Mouse (Mus musculus): Measurements from ENCODE around the gene Il15ra. TPM values are rescaled to one million over a fixed set of nuclear protein-coding genes. Genes with fewer than 3 reads are reported as not detected.

Gene Il15ra
- polyA plus RNA-seq, 1 experiment from 2014 or later, result 0.84 TPM

DNA sequence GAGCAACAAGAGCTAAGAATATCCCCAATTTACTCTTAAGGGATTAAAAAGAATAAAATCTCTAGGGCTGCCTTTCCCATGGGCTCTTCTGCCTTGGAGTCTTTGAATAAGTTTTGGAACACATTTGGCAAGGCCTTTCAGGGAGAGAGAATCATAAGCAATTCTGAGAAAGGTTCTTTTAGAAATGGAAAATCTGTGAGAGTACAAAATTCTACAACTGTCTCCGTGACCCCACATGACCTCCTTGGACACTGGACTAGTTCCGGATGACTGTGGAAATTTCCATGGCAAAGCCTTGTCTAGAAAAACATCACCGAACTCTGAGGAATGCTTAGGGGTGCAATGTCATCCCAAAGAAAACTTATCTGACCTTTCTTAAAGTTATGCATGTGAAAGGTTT is 39.8 kb upstream of the Il15ra start:
- WGBS, result 94% methylated on average over 3 of the region's 3 CpGs
- Histone ChIP-seq H3K9ac (ENCODE audit: low read length) (no peak overlapping the region), H3K4me2 (ENCODE audit: low read depth, severe bottlenecking) (no peak overlapping the region), H3K4me3 (ENCODE audit: low read depth, low read length) (no peak overlapping the region), H3K9me3 (ENCODE audit: control insufficient read depth, low read length) (no peaks in the 10 kb centered on the region), H3K4me1 (ENCODE audit: control insufficient read depth, insufficient read depth, low read length) (no peaks in the 10 kb centered on the region), H3K27ac (replicated peaks; ENCODE audit: low read depth, low read length) (no peak overlapping the region), H3K27me3 (ENCODE audit: control insufficient read depth, insufficient read depth, low read length) (no peaks in the 10 kb centered on the region), H3K36me3 (ENCODE audit: control insufficient read depth, insufficient read depth, low read length) (no peaks in the 10 kb centered on the region)
- no peak for DNase-seq (ENCODE audit: low spot score)
- ATAC-seq (ENCODE audit: insufficient number of reproducible peaks, low FRiP score, low TSS enrichment, low read depth), result no peak

DNA sequence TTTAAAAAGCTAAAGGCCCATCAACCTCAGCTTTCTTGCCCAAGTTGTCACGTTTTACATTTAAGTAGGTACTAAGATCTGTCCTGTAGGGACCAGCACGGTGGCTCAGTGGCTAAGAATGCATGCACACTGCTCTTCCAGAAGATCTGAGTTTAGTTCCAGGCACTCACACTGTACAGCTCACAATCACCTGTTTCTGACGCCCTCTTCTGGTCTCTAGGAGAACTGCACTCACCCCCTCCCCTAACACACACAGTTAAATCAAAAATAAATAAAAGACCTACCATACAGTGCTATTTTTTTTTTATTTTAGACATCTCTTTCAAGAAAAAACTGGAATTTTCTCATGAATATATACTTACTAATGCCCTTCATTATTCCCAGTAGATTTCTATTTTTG is 32.9 kb upstream of the Il15ra start:
- no peak for ATAC-seq (ENCODE audit: insufficient number of reproducible peaks, low FRiP score, low TSS enrichment, low read depth)
- H3K36me3 ChIP-seq (ENCODE audit: control insufficient read depth, insufficient read depth, low read length), result no peaks in the 10 kb centered on the region
- no peak for DNase-seq (ENCODE audit: low spot score)
- no peaks in the 10 kb centered on the region for H3K27me3 ChIP-seq (ENCODE audit: control insufficient read depth, insufficient read depth, low read length)
- H3K27ac ChIP-seq (replicated peaks; ENCODE audit: low read depth, low read length), result no peak overlapping the region
- H3K4me3 ChIP-seq (ENCODE audit: low read depth, low read length), result no peak overlapping the region
- H3K9ac ChIP-seq (ENCODE audit: low read length), result no peak overlapping the region
- no peak overlapping the region for H3K4me2 ChIP-seq (ENCODE audit: low read depth, severe bottlenecking)
- 20% methylated on average over 3 of the region's 3 CpGs for WGBS
- no peaks in the 10 kb centered on the region for H3K9me3 ChIP-seq (ENCODE audit: control insufficient read depth, low read length)
- H3K4me1 ChIP-seq (ENCODE audit: control insufficient read depth, insufficient read depth, low read length), result no peaks in the 10 kb centered on the region

DNA sequence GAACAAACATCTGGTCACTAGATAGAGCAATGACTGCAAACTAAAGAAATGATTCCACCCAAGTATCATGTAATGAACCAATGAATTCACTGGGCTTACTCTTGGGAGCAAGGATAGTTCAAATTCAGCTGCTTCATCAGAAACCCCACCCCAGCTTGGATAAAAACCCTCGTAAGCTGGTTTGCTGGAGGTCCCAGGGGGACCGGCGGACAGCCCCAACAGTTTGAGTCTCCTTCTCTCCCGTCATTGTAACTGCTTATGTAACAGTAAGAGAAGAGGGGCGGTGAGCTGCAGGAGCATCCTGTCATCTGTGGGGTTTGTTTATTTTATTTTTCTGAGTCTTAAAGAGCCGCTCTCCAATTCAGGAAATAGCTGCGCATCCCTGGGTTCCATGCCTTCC is 25.5 kb upstream of the Il15ra start:
- Histone ChIP-seq H3K9me3 (ENCODE audit: control insufficient read depth, low read length) (no peaks in the 10 kb centered on the region), H3K36me3 (ENCODE audit: control insufficient read depth, insufficient read depth, low read length) (no peaks in the 10 kb centered on the region), H3K27ac (replicated peaks; ENCODE audit: low read depth, low read length) (no peak overlapping the region), H3K27me3 (ENCODE audit: control insufficient read depth, insufficient read depth, low read length) (no peaks in the 10 kb centered on the region), H3K4me3 (ENCODE audit: low read depth, low read length) (no peak overlapping the region), H3K9ac (ENCODE audit: low read length) (no peak overlapping the region), H3K4me1 (ENCODE audit: control insufficient read depth, insufficient read depth, low read length) (no peaks in the 10 kb centered on the region), H3K4me2 (ENCODE audit: low read depth, severe bottlenecking) (no peak overlapping the region)
- WGBS, result 83% methylated on average over 7 of the region's 7 CpGs
- DNase-seq (ENCODE audit: low spot score) (no peak), ATAC-seq (ENCODE audit: insufficient number of reproducible peaks, low FRiP score, low TSS enrichment, low read depth) (no peak)

DNA sequence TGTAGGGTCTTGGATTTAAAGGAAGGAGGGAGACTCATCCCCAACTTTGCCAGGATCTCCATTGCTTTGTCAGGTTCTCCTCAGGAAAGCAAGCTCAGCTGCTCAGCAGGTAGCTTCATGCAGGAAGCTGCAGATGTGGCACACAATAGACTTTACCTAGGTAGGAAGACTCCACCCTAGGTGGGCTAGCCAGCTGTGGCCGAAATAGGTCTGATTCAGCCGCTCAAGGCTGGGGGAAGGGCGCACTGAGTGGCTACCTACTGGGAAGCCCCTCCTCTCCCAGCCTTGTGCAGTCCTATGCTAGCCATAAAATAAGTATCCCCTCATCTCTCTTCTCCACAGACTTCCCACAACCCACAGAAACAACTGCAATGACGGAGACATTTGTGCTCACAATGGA is 22.4 kb upstream of the Il15ra start:
- H3K36me3 ChIP-seq (ENCODE audit: control insufficient read depth, insufficient read depth, low read length), result no peaks in the 10 kb centered on the region
- DNase-seq (ENCODE audit: low spot score) (no peak), ATAC-seq (ENCODE audit: insufficient number of reproducible peaks, low FRiP score, low TSS enrichment, low read depth) (no peak)
- no peak overlapping the region for H3K27ac ChIP-seq (replicated peaks; ENCODE audit: low read depth, low read length)
- 51% methylated on average over 4 of the region's 4 CpGs for WGBS
- no peaks in the 10 kb centered on the region for H3K27me3 ChIP-seq (ENCODE audit: control insufficient read depth, insufficient read depth, low read length)
- H3K9ac ChIP-seq (ENCODE audit: low read length), result no peak overlapping the region
- no peak overlapping the region for H3K4me2 ChIP-seq (ENCODE audit: low read depth, severe bottlenecking)
- no peaks in the 10 kb centered on the region for H3K9me3 ChIP-seq (ENCODE audit: control insufficient read depth, low read length)
- H3K4me3 ChIP-seq (ENCODE audit: low read depth, low read length), result no peak overlapping the region
- H3K4me1 ChIP-seq (ENCODE audit: control insufficient read depth, insufficient read depth, low read length), result no peaks in the 10 kb centered on the region

DNA sequence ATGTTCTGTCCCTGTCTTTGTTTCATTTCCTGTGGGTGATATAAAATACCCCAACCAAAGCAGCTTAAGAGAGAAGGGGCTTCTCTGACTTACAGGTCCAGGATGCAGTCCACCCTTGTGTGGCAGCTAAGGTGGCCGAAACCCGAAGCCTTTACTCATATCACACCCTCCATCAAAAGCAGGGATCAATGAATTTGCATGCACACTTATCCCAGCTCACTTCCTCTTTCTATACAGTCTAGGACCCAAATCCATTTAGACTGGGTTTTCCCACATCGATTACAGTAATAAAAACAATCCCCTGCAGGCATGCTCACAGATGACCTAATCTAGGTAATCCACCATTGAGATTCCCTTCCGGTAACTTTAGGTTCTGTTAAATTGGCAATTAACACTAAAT is 18.6 kb upstream of the Il15ra start:
- no peak overlapping the region for H3K4me2 ChIP-seq (ENCODE audit: low read depth, severe bottlenecking)
- H3K4me1 ChIP-seq (ENCODE audit: control insufficient read depth, insufficient read depth, low read length), result no peaks in the 10 kb centered on the region
- no peak for ATAC-seq (ENCODE audit: insufficient number of reproducible peaks, low FRiP score, low TSS enrichment, low read depth)
- no peak overlapping the region for H3K9ac ChIP-seq (ENCODE audit: low read length)
- H3K27me3 ChIP-seq (ENCODE audit: control insufficient read depth, insufficient read depth, low read length), result no peaks in the 10 kb centered on the region
- H3K4me3 ChIP-seq (ENCODE audit: low read depth, low read length), result no peak overlapping the region
- no peak for DNase-seq (ENCODE audit: low spot score)
- WGBS, result 76% methylated on average over 4 of the region's 4 CpGs
- no peak overlapping the region for H3K27ac ChIP-seq (replicated peaks; ENCODE audit: low read depth, low read length)
- no peaks in the 10 kb centered on the region for H3K9me3 ChIP-seq (ENCODE audit: control insufficient read depth, low read length)
- no peaks in the 10 kb centered on the region for H3K36me3 ChIP-seq (ENCODE audit: control insufficient read depth, insufficient read depth, low read length)

DNA sequence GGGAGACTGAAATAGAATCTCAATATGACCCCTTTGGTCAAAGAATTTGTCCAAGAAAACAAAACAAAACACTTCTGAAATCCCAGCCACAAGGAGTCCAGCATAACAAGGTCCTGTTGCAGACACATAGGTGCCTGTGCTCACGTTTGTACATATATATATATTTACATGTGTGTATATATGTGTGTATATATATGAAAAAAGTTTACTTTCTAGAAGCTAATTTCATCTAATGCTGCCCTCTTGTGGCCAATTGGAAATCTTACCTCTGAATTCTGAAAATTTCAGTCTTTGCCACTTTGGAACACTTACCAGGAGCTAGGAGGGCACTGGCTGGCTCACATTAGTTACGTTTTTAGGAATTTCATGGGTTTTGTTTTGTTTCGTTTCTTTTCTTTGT is 17.7 kb upstream of the Il15ra start:
- H3K9ac ChIP-seq (ENCODE audit: low read length), result no peak overlapping the region
- 34% methylated on average over 3 of the region's 3 CpGs for WGBS
- ATAC-seq (ENCODE audit: insufficient number of reproducible peaks, low FRiP score, low TSS enrichment, low read depth) (no peak), DNase-seq (ENCODE audit: low spot score) (no peak)
- no peaks in the 10 kb centered on the region for H3K36me3 ChIP-seq (ENCODE audit: control insufficient read depth, insufficient read depth, low read length)
- H3K27me3 ChIP-seq (ENCODE audit: control insufficient read depth, insufficient read depth, low read length), result no peaks in the 10 kb centered on the region
- H3K9me3 ChIP-seq (ENCODE audit: control insufficient read depth, low read length), result no peaks in the 10 kb centered on the region
- H3K27ac ChIP-seq (replicated peaks; ENCODE audit: low read depth, low read length), result no peak overlapping the region
- H3K4me3 ChIP-seq (ENCODE audit: low read depth, low read length), result no peak overlapping the region
- H3K4me2 ChIP-seq (ENCODE audit: low read depth, severe bottlenecking), result no peak overlapping the region
- H3K4me1 ChIP-seq (ENCODE audit: control insufficient read depth, insufficient read depth, low read length), result no peaks in the 10 kb centered on the region

DNA sequence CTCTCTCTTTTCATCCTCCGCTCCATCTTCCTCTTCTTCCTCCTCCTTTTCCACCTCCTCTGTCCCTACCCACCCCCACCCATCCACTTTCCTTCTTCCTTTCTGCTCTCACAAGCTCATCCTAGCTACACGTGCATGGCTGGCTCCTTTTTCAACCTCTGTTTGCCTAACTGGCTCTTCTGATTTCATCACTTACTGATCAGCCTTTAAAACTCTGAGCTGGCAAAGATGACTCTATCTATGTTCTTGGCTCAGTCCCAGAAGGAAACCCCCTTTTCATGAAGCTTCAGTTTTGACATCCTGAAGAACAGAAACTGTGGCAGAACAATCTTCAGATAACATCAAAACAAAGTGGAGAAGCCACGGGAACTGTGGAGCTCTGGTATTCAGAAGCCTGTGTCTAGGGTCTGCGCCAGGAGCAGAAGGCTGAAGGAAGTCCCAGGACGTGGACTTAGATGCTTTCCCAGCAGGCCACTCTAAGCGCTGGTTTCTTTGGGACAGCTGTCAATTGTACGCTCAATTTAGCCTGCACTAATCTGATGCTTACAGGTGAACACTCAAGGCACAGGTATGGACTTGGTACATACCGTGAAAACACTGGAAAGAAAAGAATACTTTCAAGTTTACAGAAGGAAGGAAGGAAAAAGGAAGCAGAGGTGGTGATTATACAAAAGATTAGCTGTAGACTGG is 14.7 kb upstream of the Il15ra start:
- no peaks in the 10 kb centered on the region for H3K9me3 ChIP-seq (ENCODE audit: control insufficient read depth, low read length)
- ATAC-seq (ENCODE audit: insufficient number of reproducible peaks, low FRiP score, low TSS enrichment, low read depth) (no peak), DNase-seq (ENCODE audit: low spot score) (no peak)
- WGBS, result 76% methylated on average over 8 of the region's 8 CpGs
- H3K4me3 ChIP-seq (ENCODE audit: low read depth, low read length), result no peak overlapping the region
- no peaks in the 10 kb centered on the region for H3K36me3 ChIP-seq (ENCODE audit: control insufficient read depth, insufficient read depth, low read length)
- no peaks in the 10 kb centered on the region for H3K27me3 ChIP-seq (ENCODE audit: control insufficient read depth, insufficient read depth, low read length)
- H3K4me2 ChIP-seq (ENCODE audit: low read depth, severe bottlenecking), result no peak overlapping the region
- H3K9ac ChIP-seq (ENCODE audit: low read length), result no peak overlapping the region
- no peaks in the 10 kb centered on the region for H3K4me1 ChIP-seq (ENCODE audit: control insufficient read depth, insufficient read depth, low read length)
- no peak overlapping the region for H3K27ac ChIP-seq (replicated peaks; ENCODE audit: low read depth, low read length)

DNA sequence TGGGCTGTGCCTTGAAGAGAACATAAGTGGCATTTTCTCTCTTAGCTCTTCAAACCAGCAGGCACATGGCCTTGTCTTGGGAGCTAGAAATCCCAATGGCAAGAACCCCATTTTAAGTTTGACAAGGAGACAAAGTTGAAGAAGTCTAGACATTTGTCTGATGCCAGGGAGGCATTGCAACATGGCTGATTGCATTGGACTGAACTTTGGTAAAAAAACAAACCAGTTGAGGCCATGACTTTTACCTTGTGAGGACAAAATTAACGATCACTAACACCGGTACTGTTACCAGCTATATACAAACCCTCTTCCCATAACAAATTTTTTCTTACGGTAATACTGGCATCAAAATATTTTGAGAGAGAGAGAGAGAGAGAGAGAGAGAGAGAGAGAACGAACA is 11.7 kb upstream of the Il15ra start:
- Histone ChIP-seq H3K27me3 (ENCODE audit: control insufficient read depth, insufficient read depth, low read length) (no peaks in the 10 kb centered on the region), H3K4me1 (ENCODE audit: control insufficient read depth, insufficient read depth, low read length) (no peaks in the 10 kb centered on the region), H3K9me3 (ENCODE audit: control insufficient read depth, low read length) (no peaks in the 10 kb centered on the region), H3K4me2 (ENCODE audit: low read depth, severe bottlenecking) (no peak overlapping the region), H3K27ac (replicated peaks; ENCODE audit: low read depth, low read length) (no peak overlapping the region), H3K4me3 (ENCODE audit: low read depth, low read length) (no peak overlapping the region), H3K9ac (ENCODE audit: low read length) (no peak overlapping the region), H3K36me3 (ENCODE audit: control insufficient read depth, insufficient read depth, low read length) (no peaks in the 10 kb centered on the region)
- 93% methylated on average over 4 of the region's 4 CpGs for WGBS
- no peak for DNase-seq (ENCODE audit: low spot score)
- no peak for ATAC-seq (ENCODE audit: insufficient number of reproducible peaks, low FRiP score, low TSS enrichment, low read depth)

DNA sequence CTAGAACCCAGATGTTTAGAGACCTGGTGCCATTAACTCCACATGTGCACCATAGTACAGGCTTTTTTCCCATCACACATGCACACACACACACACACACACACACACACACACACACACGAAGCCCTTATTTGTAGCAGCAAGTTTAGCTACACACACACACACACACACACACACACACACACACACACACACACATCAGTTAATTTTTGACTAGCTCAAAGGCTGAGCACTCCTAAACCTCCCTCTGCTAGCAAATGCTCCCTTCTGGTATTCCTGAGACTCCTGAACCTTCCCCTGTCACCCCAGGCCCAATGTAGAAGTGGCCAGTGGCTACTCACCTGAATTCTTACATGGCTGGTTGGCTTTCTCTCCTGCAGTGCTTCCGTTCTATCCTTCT is 11.0 kb upstream of the Il15ra start:
- Histone ChIP-seq H3K36me3 (ENCODE audit: control insufficient read depth, insufficient read depth, low read length) (no peaks in the 10 kb centered on the region), H3K9me3 (ENCODE audit: control insufficient read depth, low read length) (no peaks in the 10 kb centered on the region), H3K4me1 (ENCODE audit: control insufficient read depth, insufficient read depth, low read length) (no peaks in the 10 kb centered on the region), H3K9ac (ENCODE audit: low read length) (no peak overlapping the region), H3K27me3 (ENCODE audit: control insufficient read depth, insufficient read depth, low read length) (no peaks in the 10 kb centered on the region), H3K27ac (replicated peaks; ENCODE audit: low read depth, low read length) (no peak overlapping the region), H3K4me3 (ENCODE audit: low read depth, low read length) (no peak overlapping the region), H3K4me2 (ENCODE audit: low read depth, severe bottlenecking) (no peak overlapping the region)
- WGBS, result 80% methylated on average over 2 of the region's 2 CpGs
- no peak for DNase-seq (ENCODE audit: low spot score)
- no peak for ATAC-seq (ENCODE audit: insufficient number of reproducible peaks, low FRiP score, low TSS enrichment, low read depth)

All from limb, embryonic 11.5 days (tissue).